Mouse (Mus musculus): ENCODE measurements around the gene Galnt18.
A peak's percentile ranks its signal among the peaks of the same experiment; 100 is the strongest.

The Galnt18 gene

GRCm38 (mm10) chr7:111779504-111780242 lies at the start of gene Galnt18:
Gene Galnt18, minus strand, starts transcription at chr7:111779977.
- DNase-seq (ENCODE audit: low spot score in 2 of 2) = peak; percentile 89 to 91

DNA sequence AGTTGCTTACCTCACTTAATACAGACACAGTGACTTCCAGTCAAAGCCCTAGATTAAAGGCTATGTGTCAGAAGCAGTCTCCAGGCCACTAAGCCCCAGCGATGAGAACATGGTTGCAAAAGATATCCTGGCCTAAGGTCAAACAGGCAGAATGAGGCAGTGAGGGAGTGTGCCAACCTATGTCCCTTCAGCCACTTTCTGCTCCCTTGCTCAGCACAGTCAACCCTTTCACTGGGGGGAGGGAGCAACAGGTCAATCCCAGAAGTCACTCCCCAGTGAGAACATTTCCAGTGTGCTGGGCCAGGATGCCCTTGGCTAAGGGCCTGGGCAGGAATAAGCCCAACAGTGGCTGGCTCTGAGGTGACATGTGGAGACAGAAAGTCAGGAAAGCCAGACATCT lies 47.6 kb upstream of the Galnt18 start:
- no peak for DNase-seq (ENCODE audit: low spot score in 2 of 2)

DNA sequence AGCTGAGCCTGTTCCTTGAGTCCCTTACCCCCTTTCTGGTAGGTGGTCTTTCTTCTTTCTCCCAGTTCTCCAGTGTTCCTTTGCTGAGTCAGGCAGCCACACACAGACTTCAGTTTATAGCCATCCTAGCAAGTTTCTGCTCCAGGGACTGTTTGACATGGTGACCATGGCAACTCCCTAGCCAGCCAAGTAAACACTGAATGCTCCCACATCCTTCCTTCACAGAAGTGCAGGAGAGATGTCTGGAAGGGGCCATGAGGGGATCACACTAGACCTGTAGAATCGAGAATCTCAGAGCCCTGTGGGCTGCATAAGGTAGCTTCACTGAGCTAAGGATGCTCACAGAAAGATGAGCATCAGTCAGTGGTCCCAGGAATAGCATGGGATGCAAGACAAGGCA lies 33.3 kb upstream of the Galnt18 start:
- peak in 1 of 2 experiments; percentile 3 for DNase-seq (ENCODE audit: low spot score in 2 of 2)

DNA sequence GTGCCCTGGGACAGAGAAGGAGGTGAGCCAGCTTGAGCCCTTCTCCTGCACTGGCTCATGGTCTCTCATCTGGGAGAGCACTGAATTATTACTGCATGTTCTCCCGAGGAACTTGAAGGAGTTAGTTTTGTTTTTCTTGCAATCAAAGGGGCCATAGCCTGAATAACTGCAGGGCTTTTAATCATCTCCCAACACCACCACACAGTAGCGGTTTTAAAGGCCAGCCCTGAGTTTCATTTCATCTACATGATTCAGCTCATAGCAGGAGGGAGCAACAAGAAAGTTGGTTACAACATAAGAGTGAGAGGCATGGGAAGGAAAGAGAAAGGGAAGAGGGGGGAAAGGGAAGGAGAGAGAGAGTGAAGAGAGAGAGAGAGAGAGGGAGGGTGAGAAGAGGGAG lies 31.3 kb upstream of the Galnt18 start:
- DNase-seq (ENCODE audit: low spot score in 2 of 2) = no peak

DNA sequence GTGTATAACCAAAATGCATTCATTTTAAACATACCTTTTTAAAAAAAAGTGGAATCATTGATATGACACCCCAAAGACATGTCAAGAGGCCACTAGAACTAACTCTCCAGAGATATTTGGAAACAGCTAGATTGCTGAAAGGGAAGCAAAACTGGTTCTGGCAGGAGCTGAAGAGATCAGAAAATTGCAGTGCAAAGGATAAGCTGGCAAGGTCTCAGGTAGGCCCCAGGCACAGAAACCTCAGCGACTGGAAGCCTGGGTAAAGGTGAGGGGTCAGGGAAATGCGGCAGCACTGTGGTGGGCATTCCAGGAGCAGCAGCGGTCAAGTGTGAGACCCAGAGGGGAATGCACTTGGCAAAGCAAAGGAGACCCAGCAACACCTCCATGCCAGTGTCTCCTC lies 30.0 kb upstream of the Galnt18 start:
- DNase-seq (ENCODE audit: low spot score in 2 of 2) = no peak

GRCm38 (mm10) chr7:111806083-111806482 lies 26.3 kb upstream of the Galnt18 start:
- no peak for DNase-seq (ENCODE audit: low spot score in 2 of 2)

- DNase-seq (ENCODE audit: low spot score in 2 of 2) = no peak
Observed at GRCm38 (mm10) chr7:111804646-111805045, 24.9 kb upstream of the Galnt18 start.

GRCm38 (mm10) chr7:111800785-111801184 lies 21.0 kb upstream of the Galnt18 start:
- DNase-seq (ENCODE audit: low spot score in 2 of 2) = no peak

DNA sequence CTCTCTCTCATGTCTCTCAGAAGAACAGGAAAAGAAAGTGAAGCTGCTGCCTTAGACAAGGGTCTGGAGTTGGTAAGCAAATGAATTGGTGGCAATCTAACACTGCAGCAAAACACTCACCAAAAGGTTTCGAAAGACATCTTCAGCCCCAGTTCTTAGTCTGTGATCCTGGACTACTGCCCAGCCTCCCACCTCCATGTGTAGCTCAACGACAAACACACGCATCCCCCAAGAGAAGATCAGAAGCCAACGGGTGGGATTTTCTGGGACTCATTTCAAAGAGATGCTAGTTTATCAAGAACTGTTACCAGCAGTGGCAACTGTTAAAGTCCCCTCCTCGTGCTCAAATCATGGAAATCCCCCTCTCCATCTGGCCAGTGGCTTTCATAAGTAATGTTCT lies 20.3 kb upstream of the Galnt18 start:
- no peak for DNase-seq (ENCODE audit: low spot score in 2 of 2)

DNA sequence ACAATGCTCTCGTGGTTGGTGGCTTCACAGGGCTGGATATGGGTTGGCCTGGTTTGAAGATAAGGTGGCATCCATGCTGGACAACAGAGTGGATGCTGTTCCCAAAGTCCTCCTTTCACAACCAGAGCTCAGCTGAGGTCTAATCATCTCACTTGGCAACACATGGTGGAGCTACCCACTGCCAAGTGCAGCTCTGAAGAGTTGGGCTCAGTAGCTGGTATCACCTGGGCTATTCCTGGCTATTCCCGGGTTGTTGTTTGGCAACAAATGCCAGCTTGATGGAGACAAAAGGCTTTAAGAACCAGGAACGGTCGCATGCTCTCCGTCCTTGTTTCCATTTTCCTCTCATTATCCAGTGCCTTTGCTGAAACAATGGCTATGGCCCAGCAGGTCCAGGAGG lies 19.2 kb upstream of the Galnt18 start:
- no peak for DNase-seq (ENCODE audit: low spot score in 2 of 2)

- no peak for DNase-seq (ENCODE audit: low spot score in 2 of 2)
Observed at GRCm38 (mm10) chr7:111797337-111798010, 17.7 kb upstream of the Galnt18 start.

- DNase-seq (ENCODE audit: low spot score in 2 of 2) = no peak
Observed at GRCm38 (mm10) chr7:111795059-111795458, 15.3 kb upstream of the Galnt18 start.

DNA sequence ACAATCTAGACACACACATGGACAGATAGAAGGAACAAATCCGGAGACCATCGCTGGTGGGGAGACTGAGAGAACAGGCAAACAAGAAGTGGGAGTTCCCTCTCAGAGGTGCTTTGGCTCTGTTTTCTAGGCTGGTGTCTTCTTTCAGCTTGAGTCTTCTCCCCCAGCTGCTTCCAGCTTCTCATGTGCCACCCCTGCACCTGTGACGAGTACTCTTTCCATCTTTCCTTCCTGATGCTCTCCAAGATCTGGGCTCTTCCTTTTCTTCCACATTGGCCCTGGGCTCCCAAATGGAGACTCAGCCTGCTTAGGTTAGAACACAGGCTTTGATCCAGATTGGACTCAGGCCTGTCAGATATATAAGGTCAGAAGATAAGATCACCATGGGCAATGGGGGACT lies 12.4 kb upstream of the Galnt18 start:
- DNase-seq (ENCODE audit: low spot score in 2 of 2) = no peak

DNA sequence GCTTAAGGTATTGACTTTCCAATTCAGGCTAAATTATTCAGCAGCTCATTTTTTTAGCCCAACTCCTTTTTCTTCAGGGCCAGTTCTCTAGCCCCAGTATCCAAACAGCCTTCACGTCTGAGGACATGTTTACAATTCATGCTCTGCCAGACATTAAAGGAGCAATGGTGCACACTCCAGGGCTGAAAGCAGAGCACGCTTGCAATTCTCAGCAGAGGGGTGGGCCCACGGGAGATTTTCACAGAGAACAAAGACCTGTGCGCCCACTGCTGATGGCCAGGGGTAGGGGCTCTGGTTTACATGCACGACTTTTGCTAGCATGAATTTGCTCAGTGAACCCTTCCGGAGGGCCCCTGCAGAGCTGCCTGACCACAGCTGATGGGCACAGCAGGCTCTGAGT lies 11.6 kb upstream of the Galnt18 start:
- no peak for DNase-seq (ENCODE audit: low spot score in 2 of 2)

DNA sequence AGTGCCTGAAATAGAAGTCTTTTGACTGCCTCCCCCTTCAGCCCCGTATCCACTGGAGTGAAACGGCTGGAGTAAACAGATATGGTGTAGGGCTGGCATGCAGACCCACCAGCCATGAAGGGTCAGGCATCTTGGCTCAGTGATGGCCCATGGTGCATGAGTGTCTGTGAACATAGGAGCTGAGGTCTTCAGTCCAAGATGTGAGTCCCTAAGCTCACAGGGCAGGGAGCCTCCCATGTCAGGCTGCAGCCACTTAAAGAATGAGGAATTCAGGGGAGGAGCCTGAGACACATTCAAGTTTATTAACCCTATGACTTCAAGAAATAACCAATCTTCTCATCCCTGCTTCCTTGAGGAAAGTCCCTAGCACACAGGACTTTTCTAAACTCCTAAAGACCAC lies 8.1 kb upstream of the Galnt18 start:
- DNase-seq (ENCODE audit: low spot score in 2 of 2) = no peak

DNA sequence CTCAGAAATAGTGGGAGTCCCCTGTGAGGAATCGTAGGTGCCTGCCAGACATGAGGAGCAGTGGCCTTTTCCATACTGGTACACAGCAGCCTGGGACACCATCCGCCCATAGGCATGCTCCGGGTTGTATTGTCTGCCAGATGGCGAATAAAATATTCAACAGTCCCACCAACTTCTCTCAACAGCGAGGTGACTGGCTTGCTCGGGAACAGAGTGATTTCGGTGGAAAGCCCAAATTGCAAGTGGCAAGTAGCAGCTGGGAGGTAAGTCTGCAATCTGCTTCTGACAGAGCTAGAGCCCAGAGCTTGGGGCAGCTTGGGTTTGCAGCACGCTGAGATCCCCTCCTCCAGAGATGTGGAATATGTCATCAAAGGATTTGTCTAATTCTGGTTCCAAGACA lies 5.7 kb upstream of the Galnt18 start:
- no peak for DNase-seq (ENCODE audit: low spot score in 2 of 2)

GRCm38 (mm10) chr7:111782126-111782525 lies 2.3 kb upstream of the Galnt18 start:
- no peak for DNase-seq (ENCODE audit: low spot score in 2 of 2)

- no peak for DNase-seq (ENCODE audit: low spot score in 2 of 2)
Observed at GRCm38 (mm10) chr7:111781316-111781715, 1.5 kb upstream of the Galnt18 start.

- DNase-seq (ENCODE audit: low spot score in 2 of 2) = peak in 1 of 2 experiments; percentile 39
Observed at GRCm38 (mm10) chr7:111778789-111779503, 831 bp downstream of the Galnt18 start.

GRCm38 (mm10) chr7:111778212-111778611 lies 1.6 kb downstream of the Galnt18 start:
- DNase-seq (ENCODE audit: low spot score in 2 of 2) = no peak

- no peak for DNase-seq (ENCODE audit: low spot score in 2 of 2)
Observed at GRCm38 (mm10) chr7:111777186-111777585, 2.6 kb downstream of the Galnt18 start.

DNA sequence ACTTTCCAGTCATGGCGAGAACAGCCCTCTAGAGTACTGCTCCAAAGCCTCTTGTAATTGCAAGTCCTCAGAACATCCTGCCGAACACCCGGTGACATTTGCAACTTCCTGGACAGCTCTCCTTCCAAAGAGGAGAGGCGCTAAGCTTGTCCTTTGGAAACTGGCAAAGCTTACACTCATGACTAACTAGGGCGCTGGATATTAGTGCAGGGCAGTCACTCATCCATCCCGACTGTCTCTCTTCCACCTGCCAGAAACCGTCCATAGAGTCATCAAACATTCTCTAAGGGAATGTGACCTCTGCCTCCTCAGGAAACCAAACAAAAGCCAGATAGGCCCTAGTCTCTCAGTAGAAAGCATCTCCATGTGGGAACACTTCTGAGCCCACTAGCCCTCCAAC lies 3.6 kb downstream of the Galnt18 start:
- DNase-seq (ENCODE audit: low spot score in 2 of 2) = no peak

GRCm38 (mm10) chr7:111772398-111772797 lies 7.4 kb downstream of the Galnt18 start:
- DNase-seq (ENCODE audit: low spot score in 2 of 2) = no peak
